Mouse (Mus musculus) heart, postnatal 25 days (tissue): ENCODE data around the gene Plcl1. TPM values are rescaled to one million over a fixed set of nuclear protein-coding genes. Genes with fewer than 3 reads are reported as not detected.

Source experiments
- DNase-seq: peaks from one replicate; pipeline ENCODE4 v3.0.0; 2022; ENCODE audit warnings: low spot score
- intact Hi-C: fragments of 180-260 bp; cut with DNase I; formaldehyde crosslinking; loops from one replicate; pipeline ENCODE4 v1.15.1; 2025
- total RNA-seq, 2 experiments: library from RNA; stranded (reverse); gene quantifications; 2 replicates each; pipeline ENCODE4 v1.2.3; 2021

Gene Plcl1
- total RNA-seq, 2 experiments from 2014 or later: 3.8 to 6.1 TPM

GRCm38 (mm10) chr1:55588090-55588489, 182.4 kb downstream of the Plcl1 start:
- no peak for DNase-seq
- intact Hi-C loops: loop anchor here (10.0 kb wide), 1 partner anchor 147 kb away; no protein-coding TSS in a partner anchor

- no peak for DNase-seq
- intact Hi-C loops: no loop called here
These were observed 184.3 kb downstream of the Plcl1 start for GRCm38 (mm10) chr1:55590047-55590446.

GRCm38 (mm10) chr1:55600496-55600895, 194.8 kb downstream of the Plcl1 start:
- intact Hi-C loops: no loop called here
- peak; percentile 10 for DNase-seq

- no peak for DNase-seq
- intact Hi-C loops: no loop called here
These were observed 198.9 kb downstream of the Plcl1 start for GRCm38 (mm10) chr1:55604593-55604992.

GRCm38 (mm10) chr1:55605450-55605849, 199.7 kb downstream of the Plcl1 start:
- intact Hi-C loops: no loop called here

GRCm38 (mm10) chr1:55605956-55606355, 200.2 kb downstream of the Plcl1 start:
- no peak for DNase-seq
- intact Hi-C loops: no loop called here

More at GRCm38 (mm10) chr1:55605450-55605849, 199.7 kb downstream of the Plcl1 start:
- DNase-seq: no peak

- DNase-seq: no peak
- intact Hi-C loops: no loop called here
These were observed 200.7 kb downstream of the Plcl1 start for GRCm38 (mm10) chr1:55606405-55606804.

- intact Hi-C loops: no loop called here
- no peak for DNase-seq
These were observed 207.1 kb downstream of the Plcl1 start for GRCm38 (mm10) chr1:55612759-55613328.

GRCm38 (mm10) chr1:55617857-55618256, 212.1 kb downstream of the Plcl1 start:
- intact Hi-C loops: no loop called here
- DNase-seq: no peak

- DNase-seq: peak; percentile 21
- intact Hi-C loops: no loop called here
These were observed 213.0 kb downstream of the Plcl1 start for GRCm38 (mm10) chr1:55618617-55619286.

GRCm38 (mm10) chr1:55631496-55631895, 225.8 kb downstream of the Plcl1 start:
- intact Hi-C loops: no loop called here
- no peak for DNase-seq

GRCm38 (mm10) chr1:55632024-55632423, 226.3 kb downstream of the Plcl1 start:
- DNase-seq: no peak
- intact Hi-C loops: no loop called here

GRCm38 (mm10) chr1:55633326-55633725, 227.6 kb downstream of the Plcl1 start:
- intact Hi-C loops: no loop called here
- no peak for DNase-seq

GRCm38 (mm10) chr1:55659518-55660210, 253.9 kb downstream of the Plcl1 start:
- no peak for DNase-seq
- intact Hi-C loops: no loop called here

GRCm38 (mm10) chr1:55661381-55661780, 255.7 kb downstream of the Plcl1 start:
- intact Hi-C loops: no loop called here
- DNase-seq: no peak

- intact Hi-C loops: no loop called here
- DNase-seq: no peak
These were observed 259.6 kb downstream of the Plcl1 start for GRCm38 (mm10) chr1:55665137-55665827.

- DNase-seq: peak; percentile 7
- intact Hi-C loops: no loop called here
These were observed 260.3 kb downstream of the Plcl1 start for GRCm38 (mm10) chr1:55665828-55666673.

GRCm38 (mm10) chr1:55666798-55667197, 261.1 kb downstream of the Plcl1 start:
- intact Hi-C loops: no loop called here
- DNase-seq: no peak

- DNase-seq: no peak
- intact Hi-C loops: no loop called here
These were observed 263.0 kb downstream of the Plcl1 start for GRCm38 (mm10) chr1:55668622-55669237.
